Mouse (Mus musculus) liver, adult 2 months (tissue): ENCODE data around the gene Enpep. TPM values are rescaled to one million over a fixed set of nuclear protein-coding genes. Genes with fewer than 3 reads are reported as not detected.

Source experiments
- DNase-seq: peaks from one replicate; pipeline ENCODE4 v3.0.0-alpha.2; 2011; ENCODE audit warnings: low read depth, low spot score; ENCODE audit errors: extremely low read depth
- H3K27ac ChIP-seq: fragments of 200-500 bp; replicated peaks from 2 replicates; pipeline ENCODE4 v1.5.1; 2012; ENCODE audit warnings: low read depth, mild to moderate bottlenecking, control low read depth, inconsistent platforms, low read length; ENCODE audit not compliant: insufficient read depth
- H3K27me3 ChIP-seq: fragments of 200-500 bp; 2 replicates; pipeline ENCODE4 v1.6.1; 2012; ENCODE audit warnings: mild to moderate bottlenecking, moderate library complexity, low read length, inconsistent platforms; ENCODE audit not compliant: control insufficient read depth, insufficient read depth
- H3K36me3 ChIP-seq: fragments of 200-500 bp; 2 replicates; pipeline ENCODE4 v1.6.1; 2012; ENCODE audit warnings: low read length, inconsistent platforms; ENCODE audit not compliant: control insufficient read depth, insufficient read depth
- H3K4me1 ChIP-seq: fragments of 200-500 bp; 2 replicates; pipeline ENCODE4 v1.6.1; 2011; ENCODE audit warnings: low read length; ENCODE audit not compliant: control insufficient read depth, insufficient read depth
- H3K4me3 ChIP-seq: fragments of 200-500 bp; 2 replicates; pipeline ENCODE4 v1.5.1; 2011; ENCODE audit warnings: low read depth, mild to moderate bottlenecking, control low read depth, low read length, moderate library complexity; ENCODE audit not compliant: insufficient read depth
- H3K79me2 ChIP-seq: fragments of 200-500 bp; 2 replicates; pipeline ENCODE4 v1.6.1; 2012; ENCODE audit warnings: inconsistent platforms, mild to moderate bottlenecking, low read length, moderate library complexity; ENCODE audit not compliant: control insufficient read depth, insufficient read depth
- H3K9ac ChIP-seq: fragments of 200-500 bp; 2 replicates; pipeline ENCODE4 v1.6.1; 2012; ENCODE audit warnings: low read depth, mild to moderate bottlenecking, control low read depth, inconsistent platforms, low read length
- CTCF ChIP-seq: fragments of 200-500 bp; IDR thresholded peaks from 2 replicates; pipeline ENCODE4 v1.5.1; 2011; ENCODE audit warnings: low read depth, low read length, control low read depth
- POLR2A ChIP-seq: fragments of 200-500 bp; IDR thresholded peaks from 2 replicates; pipeline ENCODE4 v1.6.1; 2011; ENCODE audit warnings: low read length, control low read depth; ENCODE audit not compliant: insufficient read depth; ENCODE audit errors: extremely low read depth
- WGBS: fragments of 180-500 bp; shearing (Covaris S2); methylation state at CpG from one replicate; pipeline ENCODE4 v1.1.7; 2018; 5-methylcytosine and 5-hydroxymethylcytosine counted together
- polyA plus RNA-seq: library from polyadenylated mRNA; depleted of rRNA; stranded (reverse); fragments of >200 nt; gene quantifications from 2 replicates; pipeline ENCODE4 v1.2.3, GENCODE M21; 2012
- total RNA-seq: library from RNA; depleted of rRNA; stranded (reverse); fragments of >200 nt; gene quantifications from 2 replicates; pipeline ENCODE4 v1.2.3, GENCODE M21; 2014

Enpep gene
- total and polyA plus RNA-seq, 2 experiments = 21.1 to 82.6 TPM

GRCm38 (mm10) chr3:129279441-129279840 is 53.1 kb downstream of the Enpep start:
- Histone ChIP-seq H3K27me3 (no peaks in the 10 kb centered on the region), H3K79me2 (no peaks in the 10 kb centered on the region), H3K4me1 (no peaks in the 10 kb centered on the region), H3K27ac (no peak overlapping the region), H3K4me3 (no peak overlapping the region), H3K36me3 (peaks cover 70% of the 10 kb centered on the region), H3K9ac (no peak overlapping the region)
- no peak for TF ChIP-seq CTCF
- TF ChIP-seq POLR2A = no peak
- no peak for DNase-seq
- WGBS = 86% methylated on average over 8 of the region's 8 CpGs

DNA sequence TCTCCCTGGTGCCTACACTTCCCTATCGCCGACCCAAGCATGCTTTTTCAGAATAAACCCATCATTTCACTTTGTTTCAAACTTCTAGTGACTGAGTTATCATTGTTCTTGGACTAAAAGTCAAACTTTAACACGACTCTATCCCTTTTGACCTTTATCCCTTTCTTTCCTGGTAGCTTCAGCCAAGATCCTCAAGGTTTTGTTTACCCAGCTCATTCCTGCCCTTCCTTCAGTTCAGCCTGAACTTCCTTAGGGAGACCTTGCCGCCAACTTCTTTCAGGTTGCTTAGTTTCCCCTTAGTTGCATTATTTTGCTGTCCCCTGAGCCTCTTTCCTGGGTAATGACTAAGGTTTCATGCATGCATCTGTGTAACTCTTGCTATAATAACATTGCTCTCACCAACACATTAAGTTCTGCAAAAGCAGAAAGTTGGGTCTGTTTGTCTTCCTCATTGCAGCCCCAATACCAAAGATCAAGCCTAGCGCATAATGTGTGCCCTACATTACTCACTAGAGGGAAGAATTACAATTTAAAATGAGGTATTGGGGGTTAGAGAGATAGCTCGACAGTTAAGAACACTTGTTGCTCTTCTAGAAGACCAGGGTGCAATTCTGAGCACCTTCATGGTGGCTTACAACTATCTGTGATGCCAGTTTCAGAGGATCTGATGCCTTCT is 59.2 kb downstream of the Enpep start:
- no peak overlapping the region for H3K4me3 ChIP-seq
- no peak overlapping the region for H3K9ac ChIP-seq
- TF ChIP-seq CTCF = no peak
- no peak for TF ChIP-seq POLR2A
- 52% methylated on average over 6 of the region's 6 CpGs for WGBS
- H3K27me3 ChIP-seq = no peaks in the 10 kb centered on the region
- H3K4me1 ChIP-seq = peaks cover 8% of the 10 kb centered on the region
- peak; percentile 72 for DNase-seq
- H3K36me3 ChIP-seq = peaks cover 39% of the 10 kb centered on the region
- no peak overlapping the region for H3K27ac ChIP-seq
- no peaks in the 10 kb centered on the region for H3K79me2 ChIP-seq

DNA sequence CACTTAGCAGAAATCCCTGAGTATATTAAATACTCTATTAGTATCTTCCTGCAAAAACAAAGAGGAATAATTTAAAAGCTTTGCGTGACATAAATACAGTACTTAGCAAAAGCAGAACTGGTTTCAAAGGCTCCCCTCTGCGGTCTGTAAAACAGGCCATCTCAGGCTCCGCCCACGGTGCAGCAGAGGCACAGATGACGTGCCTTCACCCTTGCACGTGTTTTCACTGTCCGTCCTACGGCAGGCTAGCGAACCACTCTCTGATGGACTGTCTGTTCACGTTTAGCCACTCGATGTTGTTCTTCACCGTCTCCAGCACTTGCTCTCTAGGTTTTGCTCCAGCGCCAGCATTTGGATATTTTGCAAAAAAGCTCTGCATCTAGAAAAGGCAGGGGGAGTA is 62.5 kb downstream of the Enpep start:
- Histone ChIP-seq H3K79me2 (no peaks in the 10 kb centered on the region), H3K36me3 (peaks cover 23% of the 10 kb centered on the region), H3K4me3 (no peak overlapping the region), H3K27ac (no peak overlapping the region), H3K4me1 (peaks cover 8% of the 10 kb centered on the region), H3K9ac (no peak overlapping the region), H3K27me3 (no peaks in the 10 kb centered on the region)
- no peak for DNase-seq
- WGBS = 80% methylated on average over 13 of the region's 13 CpGs
- TF ChIP-seq POLR2A (no peak), CTCF (no peak)

DNA sequence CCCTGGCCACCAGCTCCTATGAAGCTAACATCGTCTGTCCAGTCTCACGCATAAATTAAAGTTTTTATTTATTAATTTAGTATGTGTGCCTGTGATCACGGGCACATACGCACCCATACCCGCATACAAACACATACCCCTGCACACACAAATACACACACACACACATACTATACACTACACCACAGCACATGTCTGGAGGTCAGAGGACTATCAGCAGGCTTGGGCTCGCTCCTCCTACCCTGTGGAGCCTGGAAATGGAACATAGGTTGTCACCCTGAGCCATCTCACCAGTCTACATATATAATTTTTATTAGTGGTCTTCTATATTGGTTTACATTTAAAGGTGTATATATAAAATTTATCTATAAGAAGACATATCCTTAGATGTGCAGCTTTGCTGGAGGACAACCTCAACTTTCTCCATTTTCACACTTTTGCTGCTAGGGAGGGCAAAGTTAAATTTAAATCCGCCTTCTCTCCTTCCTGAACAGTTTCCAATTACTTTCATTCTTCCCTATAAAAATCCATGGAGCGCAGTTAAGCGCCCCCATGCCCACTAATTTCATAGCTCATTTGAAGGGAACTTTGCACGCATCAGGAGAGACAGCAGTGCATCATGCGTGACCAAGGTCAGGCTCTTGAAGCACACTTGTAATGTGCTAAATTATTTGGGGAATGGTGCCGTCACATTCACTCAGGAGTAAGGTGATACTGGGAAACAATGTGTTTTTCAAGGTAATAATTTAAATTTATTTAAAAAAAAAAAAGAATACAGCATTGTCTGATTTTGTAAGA is 63.4 kb downstream of the Enpep start:
- no peak for DNase-seq
- WGBS = 98% methylated on average over 12 of the region's 12 CpGs
- Histone ChIP-seq H3K27ac (no peak overlapping the region), H3K79me2 (no peaks in the 10 kb centered on the region), H3K4me1 (peaks cover 8% of the 10 kb centered on the region), H3K36me3 (peaks cover 19% of the 10 kb centered on the region), H3K9ac (no peak overlapping the region), H3K4me3 (no peak overlapping the region), H3K27me3 (no peaks in the 10 kb centered on the region)
- no peak for TF ChIP-seq POLR2A
- TF ChIP-seq CTCF = no peak

- 83% methylated on average over 5 of the region's 5 CpGs for WGBS
- no peak overlapping the region for H3K9ac ChIP-seq
- DNase-seq = no peak
- no peaks in the 10 kb centered on the region for H3K79me2 ChIP-seq
- no peaks in the 10 kb centered on the region for H3K27me3 ChIP-seq
- peaks cover 3% of the 10 kb centered on the region; the same call in 1 of the 2 replicates for H3K36me3 ChIP-seq
- no peak overlapping the region for H3K4me3 ChIP-seq
- no peaks in the 10 kb centered on the region for H3K4me1 ChIP-seq
- TF ChIP-seq POLR2A (no peak), CTCF (peak; percentile 6; the same call in 1 of the 2 replicates)
- H3K27ac ChIP-seq = no peak overlapping the region
Observed at GRCm38 (mm10) chr3:129258497-129258896, 74.0 kb downstream of the Enpep start.

DNA sequence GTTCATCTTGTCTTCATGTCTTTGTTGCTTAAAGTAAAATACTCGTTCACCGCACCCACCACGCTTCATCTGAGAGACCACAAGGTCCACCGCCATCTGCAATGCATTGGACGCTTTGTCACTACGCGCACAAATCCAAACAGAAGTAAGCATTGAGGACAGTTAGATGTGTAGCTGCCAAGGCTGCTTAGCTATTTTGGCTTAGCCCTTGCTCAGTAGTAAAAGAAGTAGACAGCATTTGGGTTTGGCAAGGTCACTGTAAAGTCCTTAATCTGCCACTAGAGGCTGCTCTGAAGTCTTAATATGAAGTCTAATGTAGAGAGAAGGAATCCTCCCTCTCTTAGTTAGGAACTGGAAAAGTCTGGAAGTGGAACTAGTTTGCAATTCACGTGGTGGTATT is 75.8 kb downstream of the Enpep start:
- WGBS = 54% methylated on average over 8 of the region's 8 CpGs

More for the DNA sequence above, 75.8 kb downstream of the Enpep start:
- TF ChIP-seq CTCF (no peak), POLR2A (no peak)
- no peak overlapping the region for H3K27ac ChIP-seq
- no peak overlapping the region for H3K9ac ChIP-seq
- H3K4me1 ChIP-seq = no peaks in the 10 kb centered on the region
- peak; percentile 40 for DNase-seq
- no peaks in the 10 kb centered on the region for H3K79me2 ChIP-seq
- H3K36me3 ChIP-seq = no peaks in the 10 kb centered on the region
- H3K4me3 ChIP-seq = no peak overlapping the region
- H3K27me3 ChIP-seq = no peaks in the 10 kb centered on the region
